Mouse (Mus musculus) bone marrow macrophage, adult 2 months (primary cell): ENCODE results near the gene Syn3.
"Not testable (repeated sequence)": the region's sequence is repeated elsewhere in the genome, so short reads cannot be mapped to it uniquely, and the experiment has no call there.

Experiments used
- CTCF ChIP-seq: IDR thresholded peaks from 2 replicates; pipeline ENCODE4 v1.5.1; 2012; ENCODE audit warnings: low read depth, mild to moderate bottlenecking, low read length, moderate library complexity
- POLR2A ChIP-seq: IDR thresholded peaks from 2 replicates; pipeline ENCODE4 v1.6.1; 2012; ENCODE audit warnings: mild to moderate bottlenecking, low read depth, low read length, borderline replicate concordance

DNA sequence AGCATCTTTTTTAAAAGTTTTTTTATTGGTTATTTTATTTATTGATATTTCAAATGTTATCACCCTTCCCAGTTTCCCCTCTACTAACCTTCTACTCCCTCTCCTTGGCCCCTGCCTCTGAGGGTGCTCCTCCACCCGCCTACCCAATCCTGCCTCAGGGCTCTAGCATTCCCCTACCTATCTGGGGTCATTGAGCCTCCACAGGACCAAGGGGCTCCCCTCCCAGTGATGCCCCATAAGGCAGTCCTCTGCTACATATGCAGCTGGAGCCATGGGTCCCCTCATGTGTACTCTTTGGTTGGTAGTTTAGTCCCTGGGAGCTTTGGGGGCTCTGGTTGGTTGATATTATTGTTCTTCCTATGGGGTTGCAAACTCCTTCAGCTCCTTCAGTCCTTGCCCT is 471.9 kb downstream of the Syn3 start:
- not testable (repeated sequence) for TF ChIP-seq CTCF, POLR2A
